Mouse (Mus musculus) mesoderm, embryonic 11.5 days (tissue): ENCODE measurements around the gene Slc24a2.

Experiments
- DNase-seq: peaks from one replicate; pipeline ENCODE4 v3.0.0-alpha.2; 2012; ENCODE audit warnings: low read depth, low spot score

Gene Slc24a2

DNA sequence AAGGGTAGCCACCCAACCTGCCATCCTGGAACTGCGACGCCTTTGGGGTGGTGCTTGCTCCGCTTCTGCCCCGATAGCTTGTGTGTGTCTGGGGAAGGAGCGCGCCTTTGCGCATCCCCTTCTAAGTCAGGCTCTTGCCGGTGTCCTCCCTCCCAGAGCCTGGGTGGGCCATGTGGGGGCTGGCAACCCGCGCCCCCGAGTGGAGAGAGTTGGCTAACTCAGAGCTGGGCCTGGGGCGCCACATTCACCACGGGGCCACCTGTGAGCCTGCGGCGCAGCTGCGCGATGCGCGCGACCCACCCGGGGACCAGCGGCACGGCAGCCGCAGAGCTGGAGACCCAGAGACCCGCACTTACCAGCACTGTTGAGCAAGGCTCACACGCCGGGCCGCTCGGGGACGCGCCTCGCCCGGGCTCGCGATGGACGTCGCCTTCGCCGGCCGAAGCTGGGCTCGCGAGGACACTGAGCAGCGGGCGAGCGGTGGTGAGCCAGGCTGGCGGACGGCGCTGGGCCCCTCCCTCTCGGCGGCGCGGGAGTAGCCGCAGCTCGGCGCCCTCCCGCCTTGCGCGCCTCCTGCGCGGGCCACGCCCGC is at the start of gene Slc24a2:
TSS of gene Slc24a2 (minus strand) at position 518 of the 592 bp plus-strand sequence.
- DNase-seq: peak; percentile 80

DNA sequence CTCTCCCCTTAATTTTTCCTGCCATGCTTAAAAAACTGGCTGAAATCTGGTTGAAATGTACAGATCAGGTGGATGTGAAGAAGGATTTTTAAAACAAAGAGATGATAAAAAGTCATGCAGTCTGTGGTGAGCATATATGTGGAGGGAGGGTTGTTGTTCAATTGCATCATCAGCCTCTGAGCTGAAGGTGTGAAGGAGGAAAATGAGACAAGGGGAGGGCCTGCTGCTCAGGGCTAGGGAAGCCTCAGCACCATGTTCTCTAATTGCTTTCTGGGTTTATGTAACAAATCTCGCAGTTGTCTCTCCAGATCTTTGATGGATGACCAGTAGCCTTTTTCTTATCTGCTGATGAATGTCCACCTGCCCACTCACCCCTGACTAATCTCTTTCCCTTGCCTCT is 44.5 kb upstream of the Slc24a2 start:
- DNase-seq: no peak

GRCm38 (mm10) chr4:87274276-87274675 is 44.0 kb upstream of the Slc24a2 start:
- DNase-seq: no peak

DNA sequence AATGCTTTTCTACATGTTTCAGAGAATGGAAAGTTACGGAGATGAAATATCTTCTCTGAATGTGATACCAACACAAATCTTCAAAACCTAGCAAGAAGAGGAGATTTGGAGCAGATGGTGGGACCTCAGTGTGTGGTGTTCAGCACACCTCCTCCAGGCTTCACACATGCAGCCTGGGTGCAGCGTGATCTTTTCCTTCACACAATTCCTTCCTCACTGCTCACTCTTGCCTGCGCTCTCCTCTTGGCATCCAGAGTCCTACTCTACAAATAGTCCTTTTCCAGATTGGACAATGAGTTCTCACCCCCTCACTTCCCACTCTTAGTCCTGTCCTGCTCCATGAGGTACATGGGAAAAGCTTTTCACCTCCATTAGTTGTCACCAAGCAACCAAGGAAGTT is 43.2 kb upstream of the Slc24a2 start:
- no peak for DNase-seq

DNA sequence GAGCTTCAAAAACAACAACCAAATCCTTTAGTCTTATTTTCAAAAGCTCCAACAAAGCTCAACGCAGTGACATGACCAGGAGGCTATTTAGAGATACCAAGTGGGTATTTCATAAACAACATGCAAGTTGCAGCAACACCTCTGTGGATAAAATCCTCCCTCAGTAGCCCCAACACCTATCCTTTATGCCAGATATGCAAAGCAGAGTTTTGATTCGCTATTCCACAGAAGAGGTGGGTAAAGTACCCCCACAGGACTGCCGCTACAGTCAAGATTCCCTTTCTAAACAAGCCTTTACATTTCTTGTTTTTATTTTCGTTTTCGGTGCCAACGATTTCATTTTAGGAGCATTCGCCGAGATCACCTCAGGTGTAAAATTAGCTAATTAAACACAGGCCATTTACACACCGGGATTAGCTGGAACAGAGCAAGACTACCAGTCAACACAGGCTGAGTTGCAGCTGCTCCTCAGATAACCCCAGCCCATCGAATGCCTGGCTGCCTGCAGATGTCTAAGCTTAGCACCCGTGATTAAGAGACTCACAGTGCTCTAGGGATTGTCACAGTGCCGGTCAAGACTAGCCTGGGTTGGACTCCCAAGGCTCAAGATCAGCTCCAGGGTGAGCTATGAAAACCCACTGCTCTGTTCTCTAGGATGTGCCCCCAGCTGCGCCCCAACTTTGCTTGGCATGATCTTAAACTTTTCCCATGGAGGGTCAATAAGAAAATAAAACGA is 885 bp downstream of the Slc24a2 start:
- peak; percentile 18 for DNase-seq

DNA sequence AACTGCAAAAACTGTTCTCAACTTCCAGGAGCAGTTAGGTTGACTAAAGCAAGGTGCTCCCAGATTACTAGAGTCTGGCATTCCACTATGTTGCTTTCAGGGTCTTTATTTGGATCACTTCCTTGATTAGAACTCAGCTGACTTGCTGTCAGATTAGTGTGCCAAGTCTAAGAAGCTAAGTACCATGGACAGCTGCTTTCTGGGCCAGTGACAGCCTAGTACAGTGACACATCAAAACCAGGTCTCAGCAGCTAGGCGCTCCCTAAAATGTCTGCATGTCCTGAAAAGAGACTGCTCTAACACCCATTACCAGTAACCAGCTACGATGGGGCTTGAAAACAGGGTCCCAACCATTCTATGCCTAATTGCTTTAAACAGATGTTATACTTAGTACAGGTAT is 8.7 kb downstream of the Slc24a2 start:
- DNase-seq: peak; percentile 60

GRCm38 (mm10) chr4:87218196-87218595 is 12.1 kb downstream of the Slc24a2 start:
- no peak for DNase-seq

DNA sequence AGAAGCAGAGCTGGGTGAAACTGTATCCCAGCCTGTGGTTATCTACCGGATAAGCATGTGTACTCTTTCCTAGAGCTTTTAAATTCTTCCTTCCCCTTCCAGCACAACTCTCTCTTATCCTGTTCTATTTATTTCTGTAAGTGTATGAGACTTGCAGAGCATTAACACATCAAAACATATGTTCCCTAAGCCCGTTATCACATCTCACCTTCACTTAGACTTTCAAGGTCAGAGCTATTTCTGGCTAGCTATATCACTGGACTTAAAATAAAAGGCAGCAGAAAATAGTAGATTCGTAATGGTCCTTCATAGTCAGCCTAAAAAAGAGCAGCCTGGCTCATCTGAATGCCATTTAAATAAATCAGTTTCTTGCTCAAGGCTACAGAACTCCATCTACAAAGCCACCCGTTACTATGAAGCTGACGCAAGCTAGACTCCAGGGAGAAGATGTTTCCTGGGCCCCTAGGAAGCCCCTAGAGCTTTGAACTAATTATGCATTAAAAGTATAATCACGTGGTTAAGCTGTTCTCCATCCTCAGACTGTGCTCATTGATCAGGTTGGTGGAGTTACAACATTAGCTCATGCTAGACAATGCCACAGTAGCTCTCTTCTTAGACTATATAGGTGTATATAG is 18.8 kb downstream of the Slc24a2 start:
- DNase-seq: no peak

DNA sequence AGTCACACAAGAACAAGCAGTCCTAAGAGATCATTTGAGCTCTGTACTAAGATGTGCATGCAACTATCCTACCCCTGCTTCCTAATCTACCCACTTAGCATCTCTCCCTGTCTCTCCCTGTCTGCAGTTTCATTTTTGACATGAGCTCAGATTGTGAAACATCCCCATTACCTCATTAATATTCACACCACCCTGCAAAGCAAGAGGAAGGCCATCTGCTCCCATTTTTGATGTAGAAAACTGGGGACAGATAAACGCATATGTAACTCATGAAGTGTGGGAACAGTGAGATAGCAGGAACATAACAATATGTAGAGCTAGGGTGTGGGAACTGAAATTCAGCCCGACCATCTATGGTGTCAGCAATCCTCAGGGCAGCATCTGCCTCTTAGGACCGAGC is 19.7 kb downstream of the Slc24a2 start:
- no peak for DNase-seq

- DNase-seq: no peak
Observed at GRCm38 (mm10) chr4:87202081-87202480, 28.2 kb downstream of the Slc24a2 start.

- no peak for DNase-seq
Observed at GRCm38 (mm10) chr4:87201229-87201628, 29.0 kb downstream of the Slc24a2 start.

DNA sequence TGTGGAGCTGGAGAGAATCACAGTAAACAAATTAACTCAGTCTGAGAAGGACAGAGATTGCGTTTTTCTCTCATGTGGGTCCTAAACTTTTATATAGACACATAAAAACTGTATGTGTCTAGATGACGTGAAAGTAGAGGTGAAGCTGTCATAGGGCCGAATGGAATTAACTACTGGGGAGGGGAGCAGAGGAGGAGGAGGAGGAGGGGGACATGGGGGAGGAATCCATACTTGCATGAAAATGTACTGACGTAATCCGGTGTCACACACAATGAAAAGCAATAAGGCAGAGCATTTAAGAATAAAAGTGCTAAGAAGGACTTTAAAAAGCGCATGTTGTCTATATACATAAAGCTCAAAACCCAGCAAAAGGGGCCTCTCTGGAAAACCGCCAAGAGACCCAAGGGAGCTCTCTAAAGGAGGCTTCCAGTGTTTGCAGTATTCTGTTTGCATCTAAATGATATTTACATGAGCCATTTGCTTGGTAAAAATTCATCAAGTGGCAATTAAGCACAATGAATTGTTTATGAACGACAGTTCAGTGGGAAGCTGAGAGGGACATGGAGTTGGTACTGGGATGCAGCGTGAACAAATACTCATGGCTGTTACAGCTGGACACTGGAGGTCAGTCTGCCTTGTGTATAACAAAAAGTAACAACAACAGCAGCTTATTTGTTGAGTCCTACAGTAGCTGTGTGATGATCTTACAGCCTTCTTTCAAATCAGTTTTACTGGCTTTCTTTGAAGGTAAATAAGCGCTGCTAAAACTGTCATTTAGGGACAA is 45.9 kb downstream of the Slc24a2 start:
- no peak for DNase-seq

DNA sequence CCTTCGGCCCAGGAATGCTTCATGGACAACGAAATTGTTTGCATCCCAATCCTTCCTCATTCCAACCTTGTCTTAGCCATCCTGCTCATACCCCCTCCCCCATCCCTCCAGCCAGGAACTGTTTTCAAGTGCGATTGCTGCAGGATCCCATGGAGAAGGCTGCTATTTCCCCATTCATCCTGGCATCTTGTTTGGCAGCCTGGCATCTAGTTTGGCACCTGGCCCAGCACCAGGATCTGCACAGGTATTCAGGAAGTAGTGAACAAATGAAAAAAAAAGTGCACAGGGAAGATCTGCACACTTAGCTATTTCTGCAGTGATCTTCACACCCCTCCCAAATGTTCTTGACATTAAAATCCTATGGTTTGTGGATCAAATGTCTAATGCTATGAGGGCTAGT is 53.2 kb downstream of the Slc24a2 start:
- DNase-seq: no peak

GRCm38 (mm10) chr4:87163945-87164344 is 66.3 kb downstream of the Slc24a2 start:
- no peak for DNase-seq

DNA sequence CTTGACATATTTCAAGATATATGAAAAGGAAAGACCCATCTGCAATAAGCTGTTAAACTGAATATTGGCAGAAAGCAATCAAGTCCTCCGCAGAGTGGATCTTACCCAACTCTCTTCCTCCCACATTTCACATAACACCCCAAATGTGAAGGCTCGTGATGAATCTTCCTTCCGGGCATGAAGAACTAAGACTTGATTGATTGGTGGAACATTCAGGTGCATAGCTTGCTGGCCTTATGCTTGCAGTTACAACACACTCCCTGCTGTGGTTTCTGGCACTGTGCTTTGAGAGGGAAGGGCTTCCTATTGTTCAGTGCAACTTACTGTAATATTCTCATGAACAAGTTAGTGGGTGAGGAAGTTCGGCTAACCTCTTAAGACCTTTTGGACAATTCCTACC is 72.2 kb downstream of the Slc24a2 start:
- no peak for DNase-seq

DNA sequence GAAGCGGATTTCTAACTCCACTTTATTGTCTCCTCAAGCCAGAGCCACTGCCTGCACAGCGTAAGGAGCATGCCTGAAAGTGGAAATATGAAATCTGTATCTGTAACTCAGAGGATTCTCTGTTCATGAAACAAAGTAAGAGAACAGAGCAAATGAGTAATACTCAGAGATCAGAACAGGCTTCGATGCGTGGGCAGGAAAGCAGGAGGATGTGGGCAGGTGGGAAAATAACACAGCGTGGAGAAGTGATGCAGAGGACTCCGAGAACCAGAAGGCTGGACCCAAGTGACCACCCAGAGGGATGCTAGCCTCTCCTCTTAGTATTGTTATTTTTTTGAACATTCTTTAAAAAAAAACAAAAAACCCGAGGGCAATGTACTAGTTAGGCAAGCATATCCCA is 78.3 kb downstream of the Slc24a2 start:
- DNase-seq: no peak

GRCm38 (mm10) chr4:87149584-87149983 is 80.7 kb downstream of the Slc24a2 start:
- DNase-seq: no peak

DNA sequence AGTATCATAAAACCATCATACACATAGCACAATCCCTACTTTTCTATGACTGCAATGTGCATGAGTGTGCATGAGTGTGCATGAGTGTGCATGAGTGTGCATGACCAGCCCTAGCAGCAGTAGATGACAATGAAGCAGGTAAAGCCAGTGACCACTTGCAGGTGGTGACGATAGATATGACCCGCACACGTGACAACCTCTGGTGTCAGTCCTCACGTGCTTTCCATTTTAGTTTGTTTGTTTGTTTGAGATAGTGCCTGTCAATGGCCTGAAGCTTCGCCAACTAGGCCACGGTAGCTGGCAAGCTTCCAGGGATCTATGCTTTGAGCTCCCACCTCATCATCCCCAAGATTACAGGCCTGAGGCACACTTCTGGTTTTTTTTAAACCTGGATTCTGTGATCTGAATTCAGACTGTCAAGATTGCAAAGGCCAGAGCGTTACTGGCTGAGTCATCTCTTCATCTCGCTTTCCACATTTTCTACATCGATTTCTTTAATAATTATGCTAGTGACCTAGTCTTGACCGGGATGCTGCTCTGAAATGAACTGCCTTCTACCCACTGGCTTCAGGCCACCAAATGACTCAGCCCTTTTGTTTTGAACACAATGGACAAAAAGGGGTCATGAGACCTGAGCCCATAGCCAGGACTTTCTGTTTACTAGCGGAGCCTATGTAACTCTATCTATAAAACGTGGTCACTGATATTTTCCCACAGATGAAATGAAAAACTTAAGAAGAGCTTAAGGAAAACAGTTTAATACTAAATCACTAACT is 88.5 kb downstream of the Slc24a2 start:
- no peak for DNase-seq

GRCm38 (mm10) chr4:87140901-87141300 is 89.4 kb downstream of the Slc24a2 start:
- DNase-seq: no peak

DNA sequence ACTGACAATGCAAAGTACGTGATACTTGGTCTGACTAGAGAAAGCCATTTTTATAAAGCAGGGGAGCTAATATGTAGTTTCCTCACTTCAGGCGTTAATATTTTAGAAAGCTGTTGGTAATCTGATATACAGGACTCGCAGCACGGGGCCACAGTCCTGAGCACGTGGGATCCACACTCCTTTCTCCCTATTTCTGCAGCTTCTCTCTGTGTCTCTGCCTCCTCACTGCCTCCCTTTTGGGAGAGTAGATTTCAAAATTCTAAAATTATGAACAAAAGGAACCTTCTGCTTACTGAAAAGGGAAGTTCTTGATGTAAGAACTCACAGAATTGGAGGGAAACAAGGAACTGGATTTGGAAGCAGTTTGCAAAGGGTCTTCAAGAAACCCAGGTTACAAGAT is 97.8 kb downstream of the Slc24a2 start:
- no peak for DNase-seq

- DNase-seq: no peak
Observed at GRCm38 (mm10) chr4:87126756-87127155, 103.5 kb downstream of the Slc24a2 start.
